Mouse (Mus musculus) kidney, adult 2 months (tissue): ENCODE measurements around the gene Mtmr6.

Source experiments
- CTCF ChIP-seq: fragments of 200-500 bp; conservative IDR thresholded peaks from 2 replicates; pipeline ENCODE4 v1.5.1; 2011; ENCODE audit warnings: low read depth, mild to moderate bottlenecking, control low read depth, low read length, moderate library complexity, mixed read lengths; ENCODE audit not compliant: insufficient read depth, insufficient read length
- POLR2A ChIP-seq: fragments of 200-500 bp; IDR thresholded peaks from one replicate; pipeline ENCODE4 v1.6.1; 2011; ENCODE audit warnings: low read depth, low read length, control low read depth

GRCm38 (mm10) chr14:60269333-60269732 is 4.3 kb downstream of the Mtmr6 start:
- TF ChIP-seq CTCF (no peak), POLR2A (no peak)
